Mouse (Mus musculus) cerebellum, adult 18-20 months (tissue): ENCODE data around the gene Tnfsf10.

Experiments
- DNase-seq, 2 experiments: peaks; one replicate each; pipeline ENCODE4 v3.0.0; 2021

Gene Tnfsf10

DNA sequence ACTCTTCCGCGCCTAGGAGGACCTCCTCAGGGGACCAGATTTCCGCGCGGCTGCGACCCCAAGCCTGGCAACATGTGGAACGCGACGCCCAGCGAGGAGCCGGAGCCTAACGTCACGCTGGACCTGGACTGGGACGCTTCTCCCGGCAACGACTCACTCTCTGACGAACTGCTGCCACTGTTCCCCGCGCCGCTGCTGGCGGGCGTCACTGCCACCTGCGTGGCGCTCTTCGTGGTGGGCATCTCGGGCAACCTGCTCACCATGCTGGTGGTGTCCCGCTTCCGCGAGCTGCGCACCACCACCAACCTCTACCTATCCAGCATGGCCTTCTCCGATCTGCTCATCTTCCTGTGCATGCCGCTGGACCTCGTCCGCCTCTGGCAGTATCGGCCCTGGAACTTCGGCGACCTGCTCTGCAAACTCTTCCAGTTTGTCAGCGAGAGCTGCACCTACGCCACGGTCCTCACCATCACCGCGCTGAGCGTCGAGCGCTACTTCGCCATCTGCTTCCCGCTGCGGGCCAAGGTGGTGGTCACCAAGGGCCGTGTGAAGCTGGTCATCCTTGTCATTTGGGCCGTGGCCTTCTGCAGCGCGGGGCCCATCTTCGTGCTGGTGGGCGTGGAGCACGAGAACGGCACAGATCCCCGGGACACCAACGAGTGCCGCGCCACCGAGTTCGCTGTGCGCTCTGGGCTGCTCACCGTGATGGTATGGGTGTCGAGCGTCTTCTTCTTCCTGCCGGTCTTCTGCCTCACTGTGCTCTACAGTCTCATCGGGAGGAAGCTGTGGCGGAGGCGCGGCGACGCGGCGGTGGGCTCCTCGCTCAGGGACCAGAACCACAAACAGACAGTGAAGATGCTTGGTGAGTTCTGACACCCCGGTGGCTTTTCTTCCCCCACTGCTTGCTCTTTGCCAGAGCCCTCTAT is 55.2 kb downstream of the Tnfsf10 start:
- DNase-seq = no peak

DNA sequence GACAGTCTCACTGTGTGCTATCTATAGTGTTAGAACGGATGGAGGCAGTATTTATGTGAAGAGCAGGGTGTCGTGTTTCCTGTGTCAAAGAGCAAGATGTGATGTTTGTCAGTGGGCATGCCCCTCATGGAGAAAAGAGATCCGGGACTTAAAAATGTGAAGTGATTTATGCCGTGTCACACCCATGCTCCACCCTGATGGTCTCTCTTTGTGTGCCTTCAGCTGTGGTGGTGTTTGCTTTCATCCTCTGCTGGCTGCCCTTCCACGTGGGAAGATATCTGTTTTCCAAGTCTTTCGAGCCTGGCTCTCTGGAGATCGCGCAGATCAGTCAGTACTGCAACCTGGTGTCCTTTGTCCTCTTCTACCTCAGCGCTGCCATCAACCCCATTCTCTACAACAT is 57.6 kb downstream of the Tnfsf10 start:
- DNase-seq = no peak

DNA sequence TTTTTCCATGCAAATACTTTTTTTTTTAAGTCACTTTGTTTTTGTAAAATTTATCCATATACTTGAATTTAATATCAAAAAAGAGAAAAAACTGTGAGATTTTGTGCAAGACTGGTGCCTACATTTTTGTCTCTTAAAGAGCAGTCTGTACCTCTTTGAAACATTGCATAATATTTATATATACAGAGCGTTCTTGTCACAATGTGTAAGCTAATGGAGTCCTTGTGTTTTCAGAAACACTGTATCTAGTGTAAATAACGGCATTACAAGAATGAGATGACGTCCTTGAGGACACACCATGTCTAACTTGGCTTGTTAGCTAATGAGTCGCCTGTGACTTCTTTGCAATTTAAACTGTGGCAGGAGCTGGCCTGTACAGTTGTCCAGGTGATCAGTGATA is 61.1 kb downstream of the Tnfsf10 start:
- no peak for DNase-seq

DNA sequence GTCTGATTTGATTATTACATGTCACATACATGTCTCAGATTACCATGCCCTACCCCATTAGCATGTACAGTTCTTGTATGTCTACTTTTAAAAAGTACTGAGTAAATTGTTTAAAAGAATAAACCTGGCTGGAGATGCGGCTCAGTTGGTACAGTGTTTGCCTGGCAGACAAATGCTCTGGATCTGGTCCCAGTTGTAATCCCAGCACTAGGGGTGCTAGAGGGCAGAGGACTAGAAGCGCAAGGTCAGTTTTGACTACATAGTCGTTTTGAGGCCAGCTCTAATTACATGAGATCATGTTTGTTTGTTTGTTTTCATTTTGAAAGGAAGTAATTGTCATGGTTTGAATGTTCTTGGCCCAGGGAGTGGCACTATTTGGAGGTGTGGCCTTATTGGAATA is 68.0 kb downstream of the Tnfsf10 start:
- DNase-seq = no peak

DNA sequence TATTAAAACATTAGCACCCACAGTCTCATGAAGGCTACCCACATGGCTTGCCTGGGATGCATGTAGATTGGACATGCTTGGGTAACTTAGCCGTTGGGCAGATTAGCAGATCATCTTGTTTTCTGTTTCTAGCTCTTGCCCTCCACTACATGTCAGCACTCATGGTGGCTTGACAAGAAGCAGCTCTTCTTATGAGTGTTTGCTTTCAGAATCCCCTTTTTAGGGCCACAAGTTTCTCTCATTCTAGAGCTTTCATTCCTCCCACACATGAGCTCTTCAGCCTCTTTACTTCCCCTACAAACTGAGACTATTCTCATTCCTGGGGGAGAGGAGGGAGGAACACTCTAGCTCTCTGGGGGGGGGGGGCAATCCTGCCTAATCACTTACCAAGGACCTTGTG is 73.1 kb downstream of the Tnfsf10 start:
- no peak for DNase-seq
